Mouse (Mus musculus) retina, adult 2 months (tissue): Measurements from ENCODE around the gene Xaf1.

ENCODE experiments used
- DNase-seq: peaks from one replicate; pipeline ENCODE4 v3.0.0-alpha.2; 2012; ENCODE audit warnings: low read depth, low spot score

Xaf1 gene

DNA sequence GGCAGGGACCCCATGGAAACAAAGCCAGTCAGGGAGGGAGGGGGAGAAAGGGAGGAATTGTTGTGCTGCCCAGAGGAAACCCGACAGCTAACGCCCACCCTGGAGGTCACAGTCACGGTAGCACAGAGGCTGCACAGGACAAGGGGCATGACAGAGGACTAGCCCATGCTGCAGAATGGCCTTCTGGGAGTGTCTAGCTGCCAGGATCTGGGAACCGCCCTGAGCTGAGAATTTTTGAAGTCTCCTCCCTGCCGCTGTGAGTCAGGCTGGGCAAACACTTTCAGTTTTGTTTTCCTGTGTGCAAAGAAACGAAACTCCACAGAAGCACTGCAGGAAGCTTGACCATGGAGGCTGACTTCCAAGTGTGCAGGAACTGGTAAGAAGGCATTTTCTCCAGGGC lies at the start of gene Xaf1:
Gene Xaf1 (plus strand): TSS at position 296 of the 400 bp plus-strand sequence.
- no peak for DNase-seq

DNA sequence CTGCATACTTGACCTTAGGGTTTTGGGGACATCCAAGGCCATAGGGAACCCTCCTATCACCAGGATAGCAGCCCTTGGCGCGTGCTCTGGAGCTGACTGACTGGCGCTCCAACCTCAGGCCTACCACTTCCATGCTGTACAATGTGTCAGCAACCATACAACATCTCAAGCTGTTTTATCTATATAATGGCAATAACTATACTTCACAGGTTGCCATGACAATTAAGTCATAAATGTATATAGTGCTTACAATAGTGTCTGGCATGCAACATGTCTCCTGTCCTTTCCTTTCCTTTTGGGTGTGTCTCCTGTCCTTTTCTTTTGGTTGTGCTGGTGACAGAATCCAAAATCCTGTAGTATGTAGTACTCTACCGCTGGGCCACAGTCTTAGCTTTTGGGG lies 45.8 kb upstream of the Xaf1 start:
- no peak for DNase-seq

DNA sequence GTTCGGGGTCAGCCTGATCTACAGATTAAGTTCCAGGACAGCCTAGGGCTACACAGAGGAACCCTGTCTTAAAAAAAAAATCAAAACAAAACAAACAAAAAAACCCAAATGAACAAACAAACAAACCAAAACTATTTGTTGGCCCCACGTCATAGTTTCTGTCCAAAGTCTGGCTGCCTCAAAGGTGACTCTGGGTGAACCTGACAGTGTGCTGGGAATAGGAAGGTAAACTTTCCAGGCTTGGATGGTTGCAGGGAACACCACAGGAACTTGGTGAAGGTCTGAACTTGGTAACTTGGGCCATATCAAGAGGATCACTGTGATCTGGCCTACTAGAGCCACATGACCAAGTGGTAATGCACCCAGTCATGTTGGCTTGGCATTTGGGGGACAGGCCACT lies 45.0 kb upstream of the Xaf1 start:
- DNase-seq: no peak

GRCm38 (mm10) chr11:72265483-72265882 lies 35.9 kb upstream of the Xaf1 start:
- DNase-seq: no peak

GRCm38 (mm10) chr11:72266207-72266959 lies 35.0 kb upstream of the Xaf1 start:
- DNase-seq: no peak

DNA sequence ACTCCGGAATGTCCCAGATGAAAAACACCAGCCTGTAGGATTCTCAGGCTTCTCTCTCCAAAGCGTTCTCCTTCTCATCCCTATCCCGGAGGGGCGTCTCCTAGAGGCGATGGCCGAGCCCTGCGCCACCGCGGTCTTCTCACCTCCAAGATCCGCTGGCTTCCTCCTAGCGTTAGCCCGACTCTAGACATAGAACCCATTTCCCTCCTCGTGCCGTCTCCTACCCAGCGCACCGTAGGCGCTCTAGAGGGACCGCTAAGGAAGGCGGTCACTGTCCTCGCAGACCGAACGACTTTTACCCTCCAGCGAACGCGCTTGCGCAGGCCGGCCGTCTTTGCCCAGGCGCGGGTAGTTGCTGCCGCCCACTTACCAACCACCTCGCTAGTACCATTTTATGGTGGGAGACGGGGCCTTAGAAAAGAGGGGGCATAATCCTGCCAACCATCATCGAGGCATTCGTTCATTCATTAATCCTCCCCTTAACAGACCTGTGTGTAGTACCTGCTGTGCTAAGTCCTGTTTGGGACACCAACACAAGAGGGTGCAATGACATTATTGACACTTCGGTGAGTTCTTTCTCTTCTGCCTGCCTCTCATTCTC lies 34.4 kb upstream of the Xaf1 start, which contains the start of gene Slc13a5:
Gene Slc13a5 (minus strand): TSS at position 263 of the 601 bp plus-strand sequence.
- DNase-seq: no peak

DNA sequence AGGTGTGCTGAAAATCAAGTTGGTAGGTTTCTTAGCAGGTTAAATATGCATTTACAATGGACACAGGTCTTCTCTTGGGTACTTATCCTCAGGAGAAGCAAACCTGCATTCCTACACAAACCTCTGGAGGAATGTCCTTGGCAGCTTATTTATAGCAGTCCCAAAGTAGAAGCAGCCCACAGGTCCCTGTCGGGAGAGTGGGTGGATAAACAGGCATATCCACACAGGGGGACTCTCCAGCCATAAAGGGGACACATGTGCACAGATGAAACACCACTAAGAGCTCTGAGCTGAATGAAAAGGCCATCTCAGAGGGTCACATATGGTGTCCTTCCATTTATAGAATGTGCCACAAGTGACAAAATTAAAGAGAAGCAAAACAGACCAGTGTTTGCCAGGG lies 29.7 kb upstream of the Xaf1 start:
- no peak for DNase-seq

DNA sequence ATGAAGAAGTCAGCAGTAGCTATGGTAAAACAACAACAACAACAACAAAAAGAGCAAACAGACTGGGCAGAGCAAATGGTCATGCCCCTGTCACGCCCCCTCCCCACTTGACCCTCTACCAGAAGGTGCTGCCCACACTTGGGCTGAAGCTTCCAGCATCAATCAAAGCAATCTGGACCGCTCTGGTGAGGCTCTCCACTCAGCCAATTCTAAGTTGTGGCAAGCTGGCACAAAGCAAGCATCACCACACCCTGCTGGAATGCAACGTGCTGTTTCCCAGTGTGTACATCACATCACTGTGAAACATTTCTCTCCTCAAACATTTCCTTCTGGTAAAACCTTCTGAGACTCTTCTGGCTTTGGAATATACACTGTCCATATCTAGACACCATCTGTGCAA lies 28.1 kb upstream of the Xaf1 start:
- DNase-seq: no peak

DNA sequence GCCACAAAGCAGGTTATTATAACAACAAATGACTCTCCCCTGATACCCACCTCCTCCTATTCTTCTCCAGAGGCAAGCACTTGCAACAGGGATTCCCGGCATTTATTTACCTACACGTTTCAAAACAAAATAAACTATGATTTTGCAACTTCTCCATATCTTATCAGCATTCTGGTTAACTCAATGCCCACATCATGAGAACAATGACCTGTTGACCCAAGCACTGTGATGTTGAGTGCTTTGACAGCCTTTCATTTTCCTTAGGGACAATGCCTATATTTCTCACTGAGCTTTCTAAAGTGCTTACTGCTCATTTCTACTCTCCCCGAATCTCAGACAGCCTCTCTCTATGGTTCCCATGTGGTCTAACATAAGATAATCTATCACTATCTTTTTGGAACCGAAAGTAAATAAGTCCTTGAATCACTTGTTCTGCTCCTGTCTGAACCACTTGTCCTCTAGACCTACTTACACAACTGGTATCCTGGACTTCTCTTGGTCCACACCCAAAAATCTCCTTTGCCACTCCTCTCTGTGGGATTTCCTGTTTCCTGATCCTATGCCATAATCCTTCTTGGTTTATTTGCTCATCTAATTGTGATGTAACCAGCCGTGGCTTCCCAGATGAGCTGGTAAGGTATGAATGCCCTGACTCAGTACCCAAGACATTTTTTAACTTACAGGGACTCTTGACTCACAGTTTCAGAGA lies 20.1 kb upstream of the Xaf1 start:
- no peak for DNase-seq

DNA sequence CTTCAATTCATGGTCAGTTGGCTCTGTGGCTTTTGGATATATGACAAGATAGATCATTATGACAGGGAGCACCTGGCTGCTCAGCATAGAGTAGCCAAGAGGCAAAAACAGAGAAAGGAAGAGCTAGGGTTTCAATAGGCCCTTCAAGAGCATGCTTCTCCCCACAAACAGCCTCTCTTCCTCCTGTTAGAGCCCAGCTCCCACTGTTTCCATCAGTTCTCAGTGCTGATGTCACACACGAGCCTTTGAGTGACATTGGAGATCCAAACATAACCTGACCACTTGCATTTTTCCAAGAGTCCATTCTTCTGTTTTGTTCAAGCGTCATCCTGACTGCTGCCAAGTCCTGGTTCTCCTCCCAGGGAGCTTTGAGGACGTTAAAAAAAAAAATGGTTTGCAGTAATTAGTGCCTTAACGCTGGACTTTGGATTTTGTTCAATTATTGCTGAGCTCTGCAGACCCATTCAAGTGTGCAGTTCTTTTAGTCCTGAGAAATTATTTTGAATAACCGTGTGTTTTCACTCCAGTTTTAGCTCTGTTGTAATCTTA lies 19.5 kb upstream of the Xaf1 start:
- no peak for DNase-seq

- DNase-seq: no peak
These were observed 17.8 kb upstream of the Xaf1 start for GRCm38 (mm10) chr11:72283486-72284224.

- no peak for DNase-seq
These were observed 16.8 kb upstream of the Xaf1 start for GRCm38 (mm10) chr11:72284532-72285182.

DNA sequence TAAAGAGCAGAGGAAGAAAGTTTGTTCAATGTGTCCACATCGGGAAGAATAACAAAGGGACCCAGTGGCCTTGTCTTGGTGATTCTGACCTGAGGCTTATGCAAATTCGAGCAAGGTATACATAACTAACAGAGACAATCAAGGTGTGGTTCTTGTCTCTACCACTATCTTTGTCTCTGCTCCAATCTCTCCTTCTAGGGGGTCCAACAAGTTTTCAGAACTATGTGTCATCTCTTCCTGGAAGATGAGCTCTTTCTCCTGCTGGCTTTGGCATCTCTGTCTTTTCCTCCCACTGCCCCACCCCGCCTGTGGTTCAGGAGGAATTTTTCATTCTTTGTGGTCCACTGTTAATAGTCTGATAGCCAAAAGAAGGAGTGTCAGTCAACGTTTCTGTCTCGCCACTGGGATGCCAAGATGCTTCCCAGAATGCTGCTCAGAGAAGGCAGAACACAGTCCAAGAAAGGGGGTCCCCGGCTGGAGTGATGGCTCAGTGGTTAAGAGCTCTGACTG lies 15.4 kb upstream of the Xaf1 start:
- DNase-seq: no peak

- no peak for DNase-seq
These were observed 14.8 kb upstream of the Xaf1 start for GRCm38 (mm10) chr11:72286651-72287050.

- DNase-seq: no peak
These were observed 14.3 kb upstream of the Xaf1 start for GRCm38 (mm10) chr11:72287126-72287525.

DNA sequence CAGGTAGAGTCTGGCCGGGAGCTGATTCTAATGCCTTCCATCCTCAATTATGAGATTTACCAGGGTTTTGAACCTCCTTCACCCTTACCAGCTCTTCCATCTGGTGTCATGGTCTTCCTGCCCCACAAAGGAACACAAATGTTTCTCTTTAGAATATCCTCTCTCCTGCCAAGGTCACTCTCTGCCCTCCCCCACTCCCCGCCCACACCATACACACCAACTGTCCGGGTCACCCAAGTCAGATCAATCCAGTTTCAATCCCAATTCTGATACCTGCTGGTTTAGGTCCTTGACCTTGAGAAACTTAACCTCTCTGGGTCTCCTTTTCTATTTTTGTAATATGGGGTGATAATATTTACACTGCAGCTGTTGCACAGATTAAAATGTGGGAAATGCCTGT lies 13.9 kb upstream of the Xaf1 start:
- DNase-seq: no peak

DNA sequence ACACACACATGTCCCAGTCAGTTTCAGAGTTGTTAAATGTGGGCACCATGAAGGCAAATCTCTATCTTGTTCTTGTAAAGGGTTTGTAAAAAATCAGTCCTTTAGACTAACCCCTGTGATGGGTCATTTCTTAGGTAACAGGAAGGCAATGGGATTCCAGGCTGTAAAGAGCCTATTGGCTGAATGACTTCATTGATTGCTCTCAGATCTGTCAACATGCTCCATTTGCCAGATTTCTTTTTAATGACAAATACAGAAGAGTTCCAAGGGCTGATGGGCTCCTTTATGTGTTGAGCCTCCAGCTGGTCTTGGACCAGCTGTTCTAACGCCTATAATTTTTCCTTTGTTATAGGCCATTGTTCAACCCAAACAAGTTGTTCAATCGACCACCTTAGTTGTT lies 8.3 kb upstream of the Xaf1 start:
- DNase-seq: no peak

DNA sequence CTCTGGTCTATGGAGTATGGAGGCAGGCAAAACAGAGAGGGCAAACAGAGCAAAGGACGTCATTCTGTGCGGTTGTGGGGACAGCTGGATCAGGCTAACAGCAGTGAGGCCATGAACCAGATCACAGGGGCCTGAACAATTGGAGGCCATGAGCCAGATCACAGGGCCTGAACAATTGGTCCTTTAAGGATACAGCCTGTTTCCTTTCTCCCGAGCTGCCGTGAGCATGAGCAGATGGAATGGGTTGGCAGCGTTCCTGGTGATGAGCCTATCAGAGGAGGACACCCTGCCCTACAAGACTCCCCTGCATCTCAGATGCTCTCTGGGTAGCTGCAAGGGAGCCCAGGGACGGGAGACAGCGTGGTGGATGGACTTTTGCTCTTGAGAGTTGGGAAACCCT lies 801 bp downstream of the Xaf1 start:
- DNase-seq: no peak

DNA sequence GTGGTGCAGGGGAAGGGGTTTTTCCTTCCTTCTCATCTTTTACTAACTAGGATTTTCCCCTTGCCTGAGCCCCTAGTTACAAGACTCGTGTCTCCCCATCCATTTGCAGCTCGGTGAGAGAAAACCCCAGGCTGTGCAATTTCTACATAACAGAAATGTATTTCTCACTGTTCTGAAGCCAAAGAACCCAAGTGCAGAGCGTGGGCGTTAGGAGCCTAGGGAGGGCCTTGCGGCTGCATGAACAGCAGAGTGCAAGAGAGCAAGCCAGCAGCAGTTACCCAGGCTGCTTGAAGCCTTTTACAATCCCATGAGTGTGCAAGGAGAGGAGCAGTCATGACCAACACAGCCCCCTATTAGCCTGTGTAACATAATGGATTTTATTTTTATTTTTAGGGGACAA lies 6.0 kb downstream of the Xaf1 start:
- no peak for DNase-seq

DNA sequence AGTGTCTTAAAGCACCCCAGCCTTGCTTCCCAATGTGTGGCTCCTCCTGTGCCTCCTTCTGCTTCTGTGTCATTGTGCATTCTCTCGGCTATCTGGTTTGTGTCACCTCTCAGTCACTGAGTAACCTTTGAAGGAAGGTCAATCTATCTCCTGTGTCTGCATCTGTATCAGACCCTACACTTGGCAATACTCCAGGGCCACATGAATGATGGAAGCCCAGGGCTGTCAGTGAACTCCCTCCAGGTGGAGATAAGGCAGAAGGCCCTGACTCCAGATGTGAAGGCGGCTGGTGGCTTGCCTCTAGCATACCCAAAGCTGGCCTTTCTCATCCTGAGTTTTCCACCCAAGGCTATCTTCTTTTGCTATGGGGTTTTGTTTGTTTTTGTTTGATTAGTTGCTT lies 7.6 kb downstream of the Xaf1 start:
- no peak for DNase-seq

GRCm38 (mm10) chr11:72310491-72310890 lies 9.1 kb downstream of the Xaf1 start:
- DNase-seq: no peak
